Mouse (Mus musculus) embryonic fibroblast, embryonic 13.5 days (primary cell): Measurements from ENCODE around the gene Tab1. TPM values are rescaled to one million over a fixed set of nuclear protein-coding genes. Genes with fewer than 3 reads are reported as not detected.

Experiments used
- H3K27ac ChIP-seq: 2 replicates; pipeline ENCODE4 v1.5.1; 2012; ENCODE audit warnings: low read length, control low read depth, inconsistent platforms; ENCODE audit not compliant: insufficient read depth
- H3K4me1 ChIP-seq: 2 replicates; pipeline ENCODE4 v1.6.1; 2011; ENCODE audit warnings: low read length; ENCODE audit not compliant: control insufficient read depth, insufficient read depth
- H3K4me3 ChIP-seq: 2 replicates; pipeline ENCODE4 v1.5.1; 2011; ENCODE audit warnings: mild to moderate bottlenecking, control low read depth, low read length; ENCODE audit not compliant: insufficient read depth
- CTCF ChIP-seq: IDR thresholded peaks from 2 replicates; pipeline ENCODE4 v1.5.1; 2011; ENCODE audit warnings: mild to moderate bottlenecking, control low read depth, low read length, moderate library complexity, borderline replicate concordance; ENCODE audit not compliant: insufficient read depth
- POLR2A ChIP-seq: IDR thresholded peaks from 2 replicates; pipeline ENCODE4 v1.6.1; 2011; ENCODE audit warnings: low read depth, mild to moderate bottlenecking, control low read depth, low read length, moderate library complexity
- polyA plus RNA-seq: library from polyadenylated mRNA; stranded (reverse); fragments of >200 nt; gene quantifications from 2 replicates; pipeline ENCODE4 v1.2.4, GENCODE M21; 2011; ENCODE audit warnings: low read depth; ENCODE audit not compliant: missing spikeins, insufficient read length

Tab1 gene
- polyA plus RNA-seq, 1 experiment = 12.2 TPM

DNA sequence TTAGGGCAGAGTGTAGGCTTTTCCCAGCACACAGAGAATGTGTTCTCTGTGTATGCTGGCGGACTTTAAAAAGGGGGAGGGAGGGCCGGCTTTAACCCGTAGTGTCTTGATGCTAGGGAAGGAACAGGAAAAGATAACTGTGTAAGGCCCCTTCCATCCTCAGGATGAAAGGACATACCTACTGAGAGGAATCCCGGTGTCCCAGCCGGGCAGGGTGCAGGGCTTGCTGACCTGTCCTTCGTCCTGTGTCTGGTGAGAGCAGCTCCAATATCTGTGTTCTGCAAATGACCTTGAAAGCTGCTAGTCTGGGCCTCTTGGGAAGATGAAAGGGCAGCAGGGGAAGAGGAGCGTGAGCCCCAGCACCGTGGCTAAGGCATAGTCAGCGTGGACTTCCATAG, 1.5 kb downstream of the Tab1 start:
- Histone ChIP-seq H3K4me3 (peak overlapping the region; percentile 69), H3K4me1 (peaks cover 13% of the 10 kb centered on the region), H3K27ac (no peak overlapping the region)
- TF ChIP-seq CTCF (no peak), POLR2A (no peak)

DNA sequence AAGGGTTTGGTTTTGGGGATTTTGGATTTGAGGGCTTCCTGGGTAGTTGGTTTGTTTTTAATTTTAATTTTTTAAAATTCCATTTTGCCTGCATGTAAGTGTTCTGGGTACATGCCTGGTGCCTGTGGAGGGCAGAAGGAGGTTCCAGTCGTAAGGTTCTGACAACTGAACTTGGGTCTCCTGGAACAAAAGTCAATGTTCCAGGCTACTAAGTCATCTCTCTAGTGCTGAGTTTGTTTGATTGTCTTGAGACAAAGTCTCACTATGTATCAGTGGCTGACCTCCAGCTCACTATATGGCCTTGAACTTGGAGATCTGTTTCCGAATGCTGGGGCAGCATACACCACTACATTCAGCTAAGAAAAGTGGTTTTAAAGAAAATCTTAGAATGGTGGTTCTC, 2.6 kb downstream of the Tab1 start:
- H3K4me1 ChIP-seq = peaks cover 13% of the 10 kb centered on the region
- H3K4me3 ChIP-seq = no peak overlapping the region
- TF ChIP-seq POLR2A (no peak), CTCF (no peak)
- H3K27ac ChIP-seq = no peak overlapping the region

DNA sequence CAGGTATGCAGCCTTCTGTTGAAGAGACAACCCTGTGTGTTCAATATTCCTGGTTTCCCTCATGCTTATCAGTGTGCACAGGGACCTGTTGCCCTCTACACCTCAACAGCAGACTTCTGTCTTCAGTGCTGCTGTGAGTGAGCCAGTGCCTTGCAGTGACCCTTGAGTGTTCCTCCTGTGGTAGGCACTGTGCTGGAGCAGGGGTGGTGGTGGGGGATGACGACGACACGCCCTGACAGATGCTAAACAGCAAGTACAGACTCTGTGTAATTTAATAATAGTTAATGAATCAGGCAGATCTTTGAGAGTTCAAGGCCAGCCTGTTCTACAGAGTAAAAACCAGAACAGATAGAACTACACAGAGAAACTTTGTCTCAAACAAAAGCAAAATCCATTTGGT, 3.7 kb downstream of the Tab1 start:
- TF ChIP-seq CTCF (no peak), POLR2A (no peak)
- Histone ChIP-seq H3K4me3 (no peak overlapping the region), H3K27ac (no peak overlapping the region)

DNA sequence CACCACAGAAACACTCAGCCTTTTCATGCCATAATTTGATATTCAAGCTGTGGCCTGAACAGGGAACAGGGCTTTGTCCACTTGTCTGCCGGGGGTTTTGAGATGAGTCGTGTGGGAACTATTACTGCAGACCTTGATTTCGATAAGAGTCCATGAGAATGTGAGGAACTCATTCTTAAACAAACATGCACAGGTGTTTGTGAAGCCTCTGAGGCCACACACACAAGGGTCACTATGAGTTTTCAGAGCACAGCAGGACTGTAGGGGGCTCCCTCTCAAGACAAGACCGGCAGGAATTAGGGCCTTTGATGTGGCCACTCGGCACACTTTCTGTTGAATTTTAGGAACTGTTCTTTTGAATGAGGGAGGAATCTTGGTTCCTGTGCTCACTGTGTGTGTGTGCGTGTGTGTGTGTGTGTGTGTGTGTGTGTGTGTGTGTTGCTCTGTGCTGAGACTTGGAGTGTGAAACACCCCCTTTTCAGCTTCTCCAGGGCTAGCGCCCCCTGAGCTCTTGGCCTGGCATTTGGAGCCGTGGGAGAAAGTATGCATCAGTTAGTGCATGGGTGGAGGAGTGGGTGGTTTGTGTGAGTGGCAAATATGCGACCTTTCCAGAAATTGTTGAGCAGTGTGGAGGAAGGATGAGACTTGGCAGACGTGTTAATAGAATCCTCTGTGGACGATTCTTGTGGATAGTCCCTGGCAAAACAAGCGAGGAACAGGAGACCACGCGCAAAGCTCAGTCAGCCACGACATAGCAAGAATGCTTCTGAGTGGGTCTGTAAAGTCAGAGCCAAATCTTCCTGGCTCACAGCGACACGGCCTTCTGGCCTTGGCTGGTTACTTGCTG, 5.2 kb downstream of the Tab1 start:
- Histone ChIP-seq H3K27ac (peak overlapping the region; percentile 82), H3K4me3 (no peak overlapping the region), H3K4me1 (peaks cover 13% of the 10 kb centered on the region)
- no peak for TF ChIP-seq POLR2A
- TF ChIP-seq CTCF = no peak

More for the DNA sequence above, 3.7 kb downstream of the Tab1 start:
- peaks cover 13% of the 10 kb centered on the region for H3K4me1 ChIP-seq

DNA sequence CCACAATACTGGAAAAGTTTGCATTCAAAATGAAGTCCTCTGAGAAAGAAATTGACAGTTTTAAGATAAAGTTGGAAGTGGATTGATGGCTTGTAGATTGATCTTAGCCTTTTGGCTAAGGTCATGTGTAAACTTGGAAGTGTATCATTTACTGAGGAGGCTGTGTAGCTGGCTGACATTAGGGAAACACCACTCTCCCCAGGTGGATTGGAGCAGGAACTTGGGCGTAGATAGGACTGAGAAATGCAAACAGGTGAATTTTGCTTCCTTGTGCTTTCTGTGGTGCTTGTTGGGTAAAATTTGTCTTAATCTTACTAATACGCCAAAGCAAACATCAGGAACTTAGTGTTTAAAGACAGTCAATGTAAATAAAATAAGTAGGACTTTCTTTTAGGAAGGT, 7.4 kb downstream of the Tab1 start:
- no peak overlapping the region for H3K27ac ChIP-seq
- H3K4me3 ChIP-seq = no peak overlapping the region
- TF ChIP-seq CTCF (no peak), POLR2A (no peak)
- H3K4me1 ChIP-seq = peaks cover 13% of the 10 kb centered on the region

DNA sequence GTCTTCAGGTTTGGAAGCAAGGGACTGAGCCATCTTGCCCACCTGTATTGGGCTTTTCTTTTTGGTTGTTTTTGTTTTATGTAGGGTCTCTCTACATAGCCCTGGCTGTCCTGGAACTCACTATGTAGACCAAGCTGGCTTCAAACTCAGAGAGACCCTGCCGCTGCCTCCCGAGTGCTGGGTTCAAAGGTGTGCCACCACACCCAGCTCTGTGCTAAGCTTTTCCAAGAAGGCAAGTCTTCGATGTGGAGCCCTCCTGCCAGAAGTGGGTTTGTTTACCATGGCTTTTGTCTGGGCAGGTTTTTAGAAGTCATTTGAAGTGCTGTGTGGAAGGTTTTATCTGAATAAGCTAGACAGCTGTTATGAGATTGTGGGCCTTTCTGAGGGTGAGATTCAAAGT, 8.0 kb downstream of the Tab1 start:
- Histone ChIP-seq H3K27ac (no peak overlapping the region), H3K4me1 (peaks cover 13% of the 10 kb centered on the region), H3K4me3 (no peak overlapping the region)
- TF ChIP-seq CTCF (no peak), POLR2A (no peak)

DNA sequence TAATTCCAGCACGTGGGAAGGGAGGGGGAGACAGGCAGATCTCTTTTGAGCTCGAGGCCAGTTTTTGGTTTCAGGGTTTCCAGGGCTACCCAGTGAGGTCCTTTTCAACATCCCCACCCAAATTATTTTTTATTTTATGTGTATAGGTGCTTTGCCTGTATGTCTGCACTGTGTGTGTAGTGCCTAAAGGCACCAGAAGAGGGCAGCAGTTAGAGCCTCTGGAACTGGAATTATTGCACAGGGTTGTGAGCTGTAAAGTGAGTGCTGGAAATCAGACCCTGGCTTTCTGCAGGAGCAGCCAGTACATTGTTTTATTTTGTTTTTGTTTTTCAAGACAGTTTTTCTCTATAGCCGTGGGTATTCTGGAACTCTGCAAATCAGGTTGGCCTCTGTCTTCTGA, 9.2 kb downstream of the Tab1 start:
- Histone ChIP-seq H3K4me3 (no peak overlapping the region), H3K4me1 (peaks cover 10% of the 10 kb centered on the region), H3K27ac (no peak overlapping the region)
- TF ChIP-seq CTCF = no peak
- TF ChIP-seq POLR2A = no peak

DNA sequence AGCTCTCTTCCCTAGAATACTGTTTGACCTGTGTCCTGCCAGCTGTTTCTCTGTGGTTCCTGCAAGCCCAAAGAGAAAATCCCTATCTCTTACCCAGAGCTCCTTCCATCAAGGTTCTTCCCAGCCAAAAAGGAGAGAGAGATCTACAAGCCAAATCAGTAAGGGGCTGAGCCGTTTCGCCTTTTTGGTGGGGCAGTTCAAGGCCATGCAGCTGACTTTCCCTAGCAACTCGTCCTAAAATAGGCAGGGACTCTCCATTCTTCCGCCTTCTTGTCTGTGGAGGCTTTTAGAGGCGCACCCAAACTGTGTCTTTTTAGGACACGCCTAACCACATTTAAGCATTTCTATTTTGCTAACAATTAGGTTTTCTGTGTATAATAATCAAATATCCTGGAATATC, 10.8 kb downstream of the Tab1 start:
- Histone ChIP-seq H3K4me3 (no peak overlapping the region), H3K4me1 (peaks cover 2% of the 10 kb centered on the region; the same call in 1 of the 2 replicates), H3K27ac (no peak overlapping the region)
- TF ChIP-seq POLR2A (no peak), CTCF (no peak)

DNA sequence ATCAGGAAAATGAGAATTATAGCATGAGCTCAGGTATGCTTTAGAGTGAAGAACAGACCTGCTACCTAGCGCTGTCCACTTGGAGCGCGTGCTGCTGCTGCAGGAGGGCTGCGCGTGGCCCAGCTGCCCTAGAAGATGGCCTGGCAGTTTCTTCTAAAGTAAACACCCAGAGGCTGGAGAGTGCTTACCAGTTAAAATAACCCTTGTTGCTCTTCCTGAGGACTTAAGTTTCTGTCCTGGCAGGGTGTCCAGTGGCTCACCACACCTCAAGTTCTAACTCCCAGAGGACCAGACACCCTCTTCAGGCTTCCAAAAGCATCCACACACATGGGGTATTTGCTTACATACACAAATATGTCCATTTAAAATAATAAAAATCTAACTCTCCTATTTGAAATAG, 12.5 kb downstream of the Tab1 start:
- H3K4me1 ChIP-seq = no peaks in the 10 kb centered on the region
- no peak overlapping the region for H3K27ac ChIP-seq
- TF ChIP-seq POLR2A = no peak
- no peak for TF ChIP-seq CTCF
- no peak overlapping the region for H3K4me3 ChIP-seq

DNA sequence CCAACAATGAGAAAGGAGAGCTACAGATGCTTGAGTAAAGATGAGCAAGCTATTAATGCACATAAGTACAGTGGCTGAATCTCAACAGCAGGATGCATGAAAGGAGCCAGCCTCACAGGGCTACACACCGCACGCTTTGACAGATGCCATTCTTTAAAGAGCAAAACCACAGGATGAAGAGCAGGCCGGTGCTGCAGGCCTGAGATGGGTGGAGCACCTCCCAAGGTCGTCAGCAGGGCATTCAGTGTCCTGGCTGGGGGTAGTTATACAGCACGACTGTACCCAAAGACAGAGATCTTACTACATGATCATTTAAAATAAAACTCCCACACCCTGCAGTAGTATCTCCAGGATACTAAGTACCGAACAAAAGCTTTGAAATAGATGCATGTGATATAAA, 13.2 kb downstream of the Tab1 start:
- Histone ChIP-seq H3K27ac (no peak overlapping the region), H3K4me1 (no peaks in the 10 kb centered on the region)
- TF ChIP-seq POLR2A (no peak), CTCF (no peak)

DNA sequence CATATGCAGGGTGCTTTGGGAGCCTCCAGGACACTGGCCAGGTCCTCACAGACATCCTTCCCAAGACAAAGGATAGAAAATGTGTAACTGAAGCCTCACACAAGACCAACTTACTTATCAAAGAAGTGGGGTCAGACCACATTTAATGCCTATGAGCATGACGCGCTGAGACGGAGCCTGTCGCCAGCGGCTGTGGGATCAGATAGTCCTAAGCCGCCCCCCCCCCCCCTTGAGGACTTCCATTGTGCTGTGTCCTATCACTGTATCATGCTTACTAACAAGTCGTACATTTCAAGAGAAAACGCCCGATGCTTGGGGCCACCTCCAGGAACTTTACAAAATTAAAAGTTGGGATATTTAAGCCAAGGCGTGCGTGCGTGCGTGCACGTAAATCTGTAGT, 14.2 kb downstream of the Tab1 start:
- no peak for TF ChIP-seq CTCF
- TF ChIP-seq POLR2A = no peak
- Histone ChIP-seq H3K4me3 (no peak overlapping the region), H3K4me1 (no peaks in the 10 kb centered on the region), H3K27ac (no peak overlapping the region)

More for the DNA sequence above, 13.2 kb downstream of the Tab1 start:
- H3K4me3 ChIP-seq = no peak overlapping the region
